Mouse (Mus musculus) testis, adult 2 months (tissue): ENCODE data around the gene Nisch. TPM values are rescaled to one million over a fixed set of nuclear protein-coding genes. Genes with fewer than 3 reads are reported as not detected.

Experiments used
- H3K27ac ChIP-seq: fragments of 200-500 bp; 2 replicates; pipeline ENCODE4 v1.5.1; 2012; ENCODE audit warnings: low read depth, low read length; ENCODE audit not compliant: control insufficient read depth, insufficient read depth
- H3K27me3 ChIP-seq: fragments of 200-500 bp; 2 replicates; pipeline ENCODE4 v1.6.1; 2012; ENCODE audit warnings: mild to moderate bottlenecking, low read length, moderate library complexity; ENCODE audit not compliant: control insufficient read depth, insufficient read depth
- H3K36me3 ChIP-seq: fragments of 200-500 bp; 2 replicates; pipeline ENCODE4 v1.6.1; 2012; ENCODE audit warnings: mild to moderate bottlenecking, low read length; ENCODE audit not compliant: control insufficient read depth, insufficient read depth
- H3K4me1 ChIP-seq: fragments of 200-500 bp; 2 replicates; pipeline ENCODE4 v1.6.1; 2012; ENCODE audit warnings: low read length; ENCODE audit not compliant: control insufficient read depth, insufficient read depth
- H3K4me3 ChIP-seq: fragments of 200-500 bp; 2 replicates; pipeline ENCODE4 v1.5.1; 2012; ENCODE audit warnings: low read depth, mild to moderate bottlenecking, low read length, moderate library complexity, mixed read lengths; ENCODE audit not compliant: control insufficient read depth
- CTCF ChIP-seq: fragments of 200-500 bp; IDR thresholded peaks from 2 replicates; pipeline ENCODE4 v1.5.1; 2012; ENCODE audit warnings: low read depth, mild to moderate bottlenecking, inconsistent platforms, low read length, moderate library complexity; ENCODE audit not compliant: control insufficient read depth, insufficient read depth, insufficient replicate concordance
- POLR2A ChIP-seq: fragments of 200-500 bp; IDR thresholded peaks from 2 replicates; pipeline ENCODE4 v1.6.1; 2012; ENCODE audit warnings: low read depth, mild to moderate bottlenecking, inconsistent platforms, low read length, moderate library complexity; ENCODE audit not compliant: control insufficient read depth
- polyA plus RNA-seq: library from polyadenylated mRNA; depleted of rRNA; stranded (reverse); fragments of >200 nt; gene quantifications from 2 replicates; pipeline ENCODE4 v1.2.3, GENCODE M21; 2012

Nisch gene
- polyA plus RNA-seq, 1 experiment: 62.1 TPM

GRCm38 (mm10) chr14:31250222-31251083, 33.7 kb upstream of the Nisch start:
- Histone ChIP-seq H3K27me3 (no peaks in the 10 kb centered on the region), H3K4me3 (peak overlapping the region; percentile 98), H3K27ac (peak overlapping the region; percentile 99), H3K36me3 (peaks cover 2% of the 10 kb centered on the region), H3K4me1 (no peaks in the 10 kb centered on the region; the same call in 1 of the 2 replicates)
- no peak for TF ChIP-seq CTCF

- TF ChIP-seq POLR2A (no peak), CTCF (no peak)
- H3K4me1 ChIP-seq: no peaks in the 10 kb centered on the region; the same call in 1 of the 2 replicates
- no peak overlapping the region for H3K4me3 ChIP-seq
- no peak overlapping the region for H3K27ac ChIP-seq
- no peaks in the 10 kb centered on the region for H3K27me3 ChIP-seq
- peaks cover 1% of the 10 kb centered on the region for H3K36me3 ChIP-seq
These were observed 31.6 kb upstream of the Nisch start for GRCm38 (mm10) chr14:31248396-31248795.

GRCm38 (mm10) chr14:31245946-31246345, 29.2 kb upstream of the Nisch start:
- Histone ChIP-seq H3K27me3 (no peaks in the 10 kb centered on the region), H3K4me1 (no peaks in the 10 kb centered on the region; the same call in 1 of the 2 replicates), H3K4me3 (no peak overlapping the region), H3K27ac (no peak overlapping the region), H3K36me3 (peaks cover 1% of the 10 kb centered on the region)
- TF ChIP-seq CTCF: no peak
- TF ChIP-seq POLR2A: no peak

GRCm38 (mm10) chr14:31244777-31245176, 28.0 kb upstream of the Nisch start:
- H3K27ac ChIP-seq: no peak overlapping the region
- no peak for TF ChIP-seq POLR2A
- TF ChIP-seq CTCF: no peak
- no peaks in the 10 kb centered on the region for H3K4me1 ChIP-seq
- no peaks in the 10 kb centered on the region for H3K27me3 ChIP-seq
- H3K36me3 ChIP-seq: peaks cover 1% of the 10 kb centered on the region
- H3K4me3 ChIP-seq: no peak overlapping the region

- Histone ChIP-seq H3K27me3 (no peaks in the 10 kb centered on the region), H3K4me1 (no peaks in the 10 kb centered on the region), H3K27ac (no peak overlapping the region), H3K4me3 (no peak overlapping the region), H3K36me3 (peaks cover 3% of the 10 kb centered on the region)
- TF ChIP-seq CTCF: no peak
- no peak for TF ChIP-seq POLR2A
These were observed 23.8 kb upstream of the Nisch start for GRCm38 (mm10) chr14:31240528-31240927.

- Histone ChIP-seq H3K4me1 (no peaks in the 10 kb centered on the region), H3K36me3 (peaks cover 3% of the 10 kb centered on the region), H3K27me3 (no peaks in the 10 kb centered on the region), H3K27ac (no peak overlapping the region), H3K4me3 (peak overlapping the region; percentile 35)
- no peak for TF ChIP-seq CTCF
- TF ChIP-seq POLR2A: no peak
These were observed 20.5 kb upstream of the Nisch start for GRCm38 (mm10) chr14:31237101-31237882.

- Histone ChIP-seq H3K4me1 (no peaks in the 10 kb centered on the region), H3K27me3 (no peaks in the 10 kb centered on the region), H3K27ac (no peak overlapping the region), H3K36me3 (peaks cover 3% of the 10 kb centered on the region), H3K4me3 (no peak overlapping the region)
- TF ChIP-seq POLR2A: no peak
- TF ChIP-seq CTCF: peak; percentile 37; the same call in 1 of the 2 replicates
These were observed 17.3 kb upstream of the Nisch start for GRCm38 (mm10) chr14:31233996-31234591.
